Mouse (Mus musculus) liver, embryonic 14.5 days (tissue): ENCODE measurements at regions not wholly inside any gene's neighbourhood (a gene's known extent, or its start where the extent isn't known, plus 50 kb on each side); places are given as distances from the start of the nearest gene placed in this dataset.

ENCODE experiments used
- CTCF ChIP-seq: IDR thresholded peaks from 2 replicates; pipeline ENCODE4 v1.5.1; 2016; ENCODE audit warnings: antibody characterized with exemption, low read depth, control low read depth
- EP300 ChIP-seq: IDR thresholded peaks from 2 replicates; pipeline ENCODE4 v1.6.1; 2016; ENCODE audit warnings: antibody characterized with exemption, low read depth

DNA sequence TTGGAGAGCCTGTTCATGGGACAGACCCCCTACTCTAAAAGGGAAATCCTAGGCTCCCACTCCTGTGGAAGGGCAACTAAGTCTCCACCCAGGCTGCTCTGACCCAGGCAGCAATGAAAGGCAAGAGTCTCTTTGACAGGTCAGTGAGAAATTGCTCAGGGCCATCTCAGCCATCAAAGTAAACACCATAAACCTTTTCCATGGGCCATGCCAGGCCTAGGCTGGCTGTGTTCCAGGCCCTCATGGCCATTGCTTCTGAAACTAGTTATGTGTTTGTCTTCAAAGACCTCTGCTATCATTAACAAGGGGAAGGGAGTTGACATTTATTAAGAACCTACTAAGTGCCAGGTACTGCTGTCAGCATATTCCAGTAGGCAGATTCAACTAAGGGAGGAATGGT lies 101.8 kb upstream of the Slc22a23 start:
- TF ChIP-seq CTCF (no peak), EP300 (no peak)
